Comparison of ENCODE assay signal across 46 mouse cellular contexts in the genomic region with DNA sequence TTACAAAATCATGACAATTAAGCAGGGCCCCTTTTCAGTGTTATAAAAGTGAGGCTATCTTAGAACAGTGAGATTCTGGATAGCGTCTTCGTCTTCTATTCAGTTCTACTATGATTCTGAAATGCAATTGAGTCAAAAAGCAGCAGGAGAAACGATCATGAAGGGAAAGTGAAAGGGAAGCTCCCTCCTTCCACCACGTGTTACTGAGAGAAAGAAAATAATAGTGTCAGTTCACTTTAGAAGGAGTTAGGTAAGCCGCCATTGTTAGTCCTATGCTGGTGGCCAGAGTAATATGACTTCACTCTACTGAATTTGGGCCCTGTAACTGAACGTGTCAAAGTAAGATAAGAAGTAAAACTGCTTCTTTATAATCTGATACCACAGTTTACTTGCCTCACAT. TPM values are rescaled to one million over a fixed set of nuclear protein-coding genes. Genes with fewer than 3 reads are reported as not detected.
"Had no signal": no experiment of that assay in that cellular context is flagged by ENCODE, and none has a peak within 500 bp of the region (broad histone marks: within the 10 kb centered on the region; RNA-seq: fewer than 3 reads in every experiment).

No protein-coding gene starts in this region.

- H3K36me3 ChIP-seq: limb, embryonic 10.5 days; limb, embryonic 12.5 days; limb, embryonic 13.5 days; limb, embryonic 15.5 days; liver, embryonic 12.5 days; liver, embryonic 13.5 days; liver, embryonic 15.5 days; lung, embryonic 15.5 days; midbrain, embryonic 10.5 days; midbrain, embryonic 12.5 days; midbrain, embryonic 13.5 days; midbrain, embryonic 15.5 days; neural tube, embryonic 12.5 days had no signal

- DNase-seq: left cerebral cortex, postnatal 4 days; liver; liver, embryonic 13.5 days; liver, postnatal 0 days; lung, adult 18-20 months; lung, adult 2 months; lung, postnatal 10 days; lung, postnatal 14 days; lung, postnatal 36 days; lung, postnatal 4 days had no signal

- H3K4me3 ChIP-seq: limb, embryonic 10.5 days; limb, embryonic 12.5 days; limb, embryonic 13.5 days; limb, embryonic 15.5 days; liver, embryonic 12.5 days; liver, embryonic 13.5 days; liver, embryonic 15.5 days; lung, embryonic 15.5 days; megakaryocyte, embryonic 14.5 days; midbrain, embryonic 10.5 days; midbrain, embryonic 12.5 days; midbrain, embryonic 13.5 days; midbrain, embryonic 15.5 days; myocyte; neural tube, embryonic 12.5 days had no signal

- H3K27ac ChIP-seq: limb, embryonic 10.5 days; limb, embryonic 12.5 days; limb, embryonic 13.5 days; limb, embryonic 15.5 days; liver, embryonic 12.5 days; liver, embryonic 13.5 days; liver, embryonic 14.5 days; liver, embryonic 15.5 days; lung, embryonic 15.5 days; macrophage; midbrain, embryonic 10.5 days; midbrain, embryonic 12.5 days; midbrain, embryonic 13.5 days; midbrain, embryonic 15.5 days; neural tube, embryonic 12.5 days had no signal

- H3K4me2 ChIP-seq: limb, embryonic 12.5 days; limb, embryonic 13.5 days; limb, embryonic 15.5 days; liver, embryonic 11.5 days; liver, embryonic 12.5 days; liver, embryonic 13.5 days; liver, embryonic 15.5 days; lung, embryonic 14.5 days; lung, embryonic 15.5 days; midbrain, embryonic 11.5 days; midbrain, embryonic 12.5 days; midbrain, embryonic 13.5 days; midbrain, embryonic 15.5 days; neural tube, embryonic 12.5 days had no signal

- H3K9ac ChIP-seq: limb, embryonic 12.5 days; limb, embryonic 13.5 days; limb, embryonic 15.5 days; liver, embryonic 12.5 days; liver, embryonic 13.5 days; liver, embryonic 14.5 days; liver, embryonic 15.5 days; liver, postnatal 0 days; lung, embryonic 14.5 days; lung, embryonic 15.5 days; midbrain, embryonic 12.5 days; midbrain, embryonic 13.5 days; midbrain, embryonic 15.5 days; neural tube, embryonic 12.5 days had no signal

- H3K4me1 ChIP-seq: limb, embryonic 10.5 days; limb, embryonic 12.5 days; limb, embryonic 13.5 days; limb, embryonic 15.5 days; liver, embryonic 12.5 days; liver, embryonic 13.5 days; liver, embryonic 15.5 days; lung, embryonic 15.5 days; megakaryocyte, embryonic 14.5 days; midbrain, embryonic 10.5 days; midbrain, embryonic 12.5 days; midbrain, embryonic 13.5 days; midbrain, embryonic 15.5 days; neural tube, embryonic 12.5 days had no signal

- H3K9me3 ChIP-seq: limb, embryonic 10.5 days; limb, embryonic 15.5 days; liver, embryonic 12.5 days; liver, embryonic 13.5 days; liver, embryonic 15.5 days; lung, embryonic 15.5 days had no signal

- H3K27me3 ChIP-seq: limb, embryonic 12.5 days; limb, embryonic 13.5 days; limb, embryonic 15.5 days; liver, embryonic 12.5 days; liver, embryonic 13.5 days; liver, embryonic 15.5 days; lung, embryonic 15.5 days; megakaryocyte, embryonic 14.5 days; midbrain, embryonic 12.5 days; midbrain, embryonic 13.5 days; midbrain, embryonic 15.5 days; neural tube, embryonic 12.5 days had no signal

RNA-seq across cellular contexts. Expression of gene Pdha2, which starts 4.1 kb away (rescaled TPM):
- total RNA-seq: left cerebral cortex, adult 8-10 months; left cerebral cortex, postnatal 10 days; left cerebral cortex, postnatal 14 days; left cerebral cortex, postnatal 25 days; left cerebral cortex, postnatal 4 days; liver, adult 2 months; megakaryocyte progenitor cell, adult 5-6 weeks; megakaryocyte, adult 5-6 weeks; megakaryocyte-erythroid progenitor cell, adult 5-6 weeks; midbrain, postnatal 0 days had no signal
- polyA plus RNA-seq: limb, embryonic 10.5 days; limb, embryonic 11.5 days; limb, embryonic 12.5 days; limb, embryonic 13.5 days; limb, embryonic 14.5 days; limb, embryonic 15.5 days; liver, adult 2 months; liver, embryonic 11.5 days; liver, embryonic 12.5 days; liver, embryonic 13.5 days; liver, embryonic 14.5 days; liver, embryonic 15.5 days; liver, embryonic 16.5 days; liver, postnatal 0 days; lung, adult 2 months; lung, embryonic 14.5 days; lung, embryonic 15.5 days; lung, embryonic 16.5 days; lung, postnatal 0 days; macrophage; midbrain, embryonic 10.5 days; midbrain, embryonic 11.5 days; midbrain, embryonic 12.5 days; midbrain, embryonic 13.5 days; midbrain, embryonic 14.5 days; midbrain, embryonic 15.5 days; midbrain, embryonic 16.5 days; midbrain, postnatal 0 days; myocyte; neural tube, embryonic 11.5 days; neural tube, embryonic 12.5 days had no signal
